Mouse (Mus musculus): ENCODE measurements around the gene Pdss2.

Gene Pdss2

DNA sequence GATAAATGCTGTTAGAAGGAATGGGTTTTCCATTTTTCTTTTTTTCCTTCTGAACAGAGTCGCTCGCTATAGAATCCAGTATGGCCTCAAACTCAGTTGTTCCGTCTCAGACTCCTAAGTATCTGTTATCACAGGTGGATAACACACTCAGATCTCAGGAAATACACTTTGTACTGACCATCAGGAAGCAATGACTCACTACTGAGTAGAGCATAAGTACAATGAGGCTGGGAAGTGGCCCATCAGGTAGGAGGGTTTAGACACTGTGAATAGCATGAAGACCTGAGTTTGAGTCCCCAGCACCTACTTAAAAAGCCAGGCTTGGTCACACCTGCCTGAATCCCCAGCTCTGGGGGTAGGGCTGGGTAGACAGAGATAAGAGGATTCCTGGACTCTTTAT is 227.4 kb downstream of the Pdss2 start:
- DNase-seq, result no peak

DNA sequence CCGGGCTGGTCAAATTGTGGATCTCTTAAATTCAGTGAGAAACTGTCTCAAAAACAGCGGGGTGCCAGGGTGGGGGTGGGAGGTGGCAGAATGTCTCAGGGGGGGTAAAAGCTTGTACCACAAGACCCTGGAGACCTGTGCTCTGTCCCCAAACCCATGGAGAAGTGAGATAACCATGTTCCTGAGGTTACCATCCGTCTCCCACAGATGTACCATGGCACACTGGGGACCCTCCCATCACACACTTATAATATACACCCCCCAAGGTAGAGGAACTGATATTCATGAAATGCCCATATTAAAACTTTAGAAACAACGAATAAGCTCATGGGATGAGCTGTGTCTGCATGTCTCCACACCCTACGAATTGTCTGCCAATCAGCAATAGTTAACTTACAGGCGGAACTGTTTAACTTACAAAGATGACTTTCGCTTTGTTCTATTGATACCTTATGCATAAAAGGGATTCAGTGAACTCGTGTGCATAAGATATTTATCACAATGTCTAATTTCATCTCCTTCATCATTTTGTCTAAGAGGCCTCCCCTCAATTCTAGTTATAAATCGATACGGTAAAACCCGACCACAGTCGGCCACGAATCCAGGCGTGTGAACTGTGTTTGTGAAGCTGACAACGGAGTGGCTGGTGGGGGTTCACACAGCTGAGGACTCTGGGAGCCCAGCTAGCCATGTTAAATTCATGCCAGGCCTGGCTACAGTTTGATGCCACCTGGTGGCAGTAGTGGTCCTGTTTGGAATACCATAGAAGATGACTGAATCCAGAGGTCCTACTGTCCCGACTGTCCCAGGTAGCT is 230.8 kb downstream of the Pdss2 start:
- peak; percentile 77 for DNase-seq

DNA sequence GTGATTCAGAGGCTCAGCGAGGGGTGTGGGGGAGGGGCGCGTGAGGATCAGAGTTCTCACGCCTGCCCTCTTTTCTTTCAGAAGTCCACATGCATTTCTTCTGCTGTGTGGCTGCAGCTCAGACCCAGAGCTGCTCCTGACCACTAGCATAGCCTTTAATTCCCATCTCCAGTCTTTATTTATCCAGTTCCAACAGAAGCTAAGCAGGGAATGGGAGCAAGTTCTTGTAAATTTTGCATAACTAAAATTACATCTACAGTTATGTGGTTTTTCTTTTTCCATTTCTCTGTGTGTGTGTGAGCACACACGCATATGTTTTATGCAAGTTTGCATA is 231.3 kb downstream of the Pdss2 start:
- DNase-seq, result no peak

DNA sequence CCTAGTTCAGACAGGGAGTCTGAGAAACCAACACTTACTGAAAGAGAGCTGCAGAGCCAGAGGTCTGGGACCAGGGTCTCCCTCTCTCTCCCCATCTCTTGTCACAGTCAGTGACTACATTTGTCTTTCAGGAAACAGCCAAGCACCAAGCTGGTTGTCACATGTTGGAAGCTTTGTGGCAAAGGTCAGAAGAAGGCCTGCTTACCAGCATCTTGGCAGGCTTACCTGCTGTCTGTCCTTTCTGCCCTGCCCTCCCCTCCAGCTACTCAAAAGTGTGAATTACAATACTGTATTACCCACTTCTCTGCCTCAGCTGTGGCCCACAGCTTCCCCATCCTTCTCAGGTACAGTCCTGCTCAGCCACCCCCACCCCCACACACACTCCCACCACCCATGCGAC is 232.9 kb downstream of the Pdss2 start:
- no peak for DNase-seq

DNA sequence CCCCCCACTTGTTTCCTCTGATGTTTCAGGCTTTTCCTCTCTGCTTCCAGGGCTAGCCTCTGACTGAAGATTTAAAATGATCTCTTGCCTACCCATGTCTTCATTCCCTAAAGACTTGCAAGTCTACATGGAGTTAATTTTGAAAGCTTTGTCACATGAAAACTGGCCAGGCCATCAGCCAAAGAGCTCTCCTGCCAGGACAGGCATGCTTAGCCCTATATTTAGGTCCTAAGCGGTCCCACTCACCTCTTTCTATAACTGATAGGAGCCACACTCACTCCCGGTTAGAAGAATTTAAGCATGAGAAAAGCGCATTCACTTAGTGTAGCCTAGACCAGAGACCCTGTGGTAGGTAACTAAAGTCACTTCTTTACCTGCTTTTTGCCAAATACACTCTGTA is 233.4 kb downstream of the Pdss2 start:
- DNase-seq, result no peak

DNA sequence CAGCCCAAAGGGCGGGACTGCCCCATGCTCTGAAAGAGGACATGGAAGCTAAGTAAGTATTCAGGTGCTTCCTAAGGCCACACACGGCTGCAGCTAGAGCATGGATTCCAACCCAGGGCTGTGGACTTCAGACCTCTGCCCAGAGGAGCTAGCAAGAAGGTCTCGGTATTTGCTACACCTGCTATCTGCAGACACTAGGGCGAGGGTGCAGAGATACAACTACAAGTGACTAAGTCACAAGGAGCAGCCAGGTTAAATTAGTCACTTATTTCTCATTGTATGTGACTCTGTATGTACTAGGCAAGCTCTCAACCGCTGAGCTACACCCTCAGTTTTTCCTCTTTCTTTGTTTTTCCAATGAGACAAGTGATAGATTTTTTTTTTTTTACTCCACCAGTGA is 241.5 kb downstream of the Pdss2 start:
- DNase-seq, result no peak

DNA sequence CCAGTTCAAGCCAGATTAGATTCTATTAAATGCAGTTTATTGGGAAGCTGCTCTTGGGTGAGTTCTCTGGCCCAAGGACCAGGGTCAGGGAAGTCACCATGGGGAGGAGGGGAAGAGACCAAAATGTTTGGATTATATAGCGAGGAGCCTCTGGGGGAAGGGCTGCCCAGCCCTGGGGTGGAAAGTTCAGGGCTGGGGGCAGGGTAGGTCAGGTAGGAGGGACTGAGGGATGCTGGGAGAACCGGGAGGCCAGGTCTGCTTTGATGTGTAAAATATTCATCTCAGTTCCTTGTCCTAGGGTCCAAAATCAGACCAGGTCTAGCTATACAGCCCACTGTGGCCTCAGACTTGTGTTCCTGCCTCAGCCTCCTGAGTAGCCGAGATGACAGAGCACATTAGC is 241.9 kb downstream of the Pdss2 start:
- no peak for DNase-seq

DNA sequence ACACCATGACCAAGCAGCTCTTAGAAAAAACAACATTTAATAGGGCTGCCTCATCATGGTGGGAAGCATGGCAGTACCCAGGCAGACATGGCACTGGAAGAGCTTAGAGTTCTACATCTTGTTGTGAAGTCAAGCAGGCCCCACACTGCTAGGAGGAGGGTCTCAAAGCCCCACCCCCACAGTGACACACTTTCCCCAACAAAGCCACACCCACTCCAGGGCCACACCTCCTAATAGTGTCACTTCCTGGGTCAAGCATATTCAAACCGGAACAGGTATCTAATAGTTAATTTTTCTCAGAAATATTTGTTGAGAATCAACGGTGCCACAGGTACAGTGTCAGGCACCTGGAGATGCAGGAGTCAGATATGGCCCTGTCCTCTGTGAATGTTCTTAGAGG is 244.9 kb downstream of the Pdss2 start:
- DNase-seq, result no peak

DNA sequence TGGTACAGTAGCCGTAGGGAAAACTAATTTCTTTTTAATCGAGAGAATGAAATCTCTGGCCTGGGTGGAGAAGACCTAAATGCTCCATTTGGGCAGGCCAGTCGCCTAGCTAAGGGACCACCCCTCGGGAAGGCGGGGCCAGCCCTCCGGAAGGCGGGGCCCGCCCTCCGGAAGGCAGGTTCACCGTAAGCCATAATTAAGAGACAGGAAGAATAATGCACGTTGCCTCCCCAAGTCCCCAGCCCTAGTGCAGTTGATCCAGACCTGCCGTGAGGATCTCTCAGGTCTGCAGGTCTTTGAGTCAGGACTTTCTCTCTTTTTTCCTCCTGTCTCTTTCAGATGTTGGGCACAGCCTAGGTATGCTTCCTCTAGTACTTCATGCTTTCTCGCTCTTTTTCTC is 246.4 kb downstream of the Pdss2 start:
- DNase-seq, result no peak

DNA sequence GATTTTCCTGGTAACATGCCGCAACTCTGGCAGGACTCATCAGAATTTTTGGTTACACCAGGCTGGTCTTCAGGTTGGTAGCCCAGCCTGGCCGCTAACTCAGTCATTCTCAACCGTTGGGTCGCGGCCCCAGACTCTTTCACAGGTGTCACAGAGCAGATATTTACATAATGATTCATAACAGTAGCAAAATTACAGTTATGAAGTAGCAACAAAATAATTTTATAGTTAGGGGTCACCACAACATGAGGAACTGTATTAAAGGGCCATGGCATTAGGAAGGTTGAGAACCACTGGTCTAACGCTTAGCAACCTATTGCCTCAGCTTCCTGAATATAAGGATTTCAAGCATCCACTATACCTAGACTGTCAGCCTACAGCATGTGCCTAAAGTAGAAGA is 247.0 kb downstream of the Pdss2 start:
- DNase-seq, result no peak

DNA sequence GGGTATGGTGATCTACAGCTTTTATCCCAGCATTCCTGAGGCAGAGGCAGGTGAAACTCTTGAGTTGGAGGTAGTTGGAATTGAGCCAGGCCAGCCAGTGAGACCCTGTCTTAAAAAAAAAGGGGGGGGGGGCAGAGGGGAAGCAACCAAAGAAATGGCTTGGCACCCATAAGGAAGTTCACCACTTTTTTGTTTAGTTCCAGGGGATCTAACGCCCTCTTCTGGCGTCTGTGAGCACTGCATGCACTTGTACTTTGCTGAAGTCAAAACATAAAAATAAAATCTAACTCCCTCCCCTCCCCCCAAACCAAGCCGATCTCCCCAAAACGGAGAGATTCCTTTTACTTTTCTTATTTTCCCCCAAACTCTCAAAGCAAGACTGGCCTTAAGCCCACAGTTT is 254.1 kb downstream of the Pdss2 start:
- no peak for DNase-seq

DNA sequence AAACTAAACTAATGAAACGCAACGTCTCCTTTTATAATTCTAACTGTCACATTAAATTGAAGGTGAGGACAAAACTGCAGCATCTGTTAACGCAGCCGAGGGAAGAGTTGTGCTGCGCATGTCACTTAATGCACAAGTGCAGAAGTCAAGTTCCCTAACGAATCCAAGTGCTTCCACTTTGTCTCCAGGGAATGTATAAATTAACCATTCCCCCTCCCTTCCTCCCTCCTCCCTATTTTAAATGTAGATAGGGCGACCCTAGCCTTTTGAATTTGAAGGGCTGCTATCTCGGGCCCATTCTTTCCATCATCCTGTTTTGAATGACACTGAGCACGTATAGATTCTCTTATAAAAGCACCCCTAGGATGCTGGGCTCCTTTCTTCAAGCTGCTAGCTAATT is 256.2 kb downstream of the Pdss2 start:
- no peak for DNase-seq

DNA sequence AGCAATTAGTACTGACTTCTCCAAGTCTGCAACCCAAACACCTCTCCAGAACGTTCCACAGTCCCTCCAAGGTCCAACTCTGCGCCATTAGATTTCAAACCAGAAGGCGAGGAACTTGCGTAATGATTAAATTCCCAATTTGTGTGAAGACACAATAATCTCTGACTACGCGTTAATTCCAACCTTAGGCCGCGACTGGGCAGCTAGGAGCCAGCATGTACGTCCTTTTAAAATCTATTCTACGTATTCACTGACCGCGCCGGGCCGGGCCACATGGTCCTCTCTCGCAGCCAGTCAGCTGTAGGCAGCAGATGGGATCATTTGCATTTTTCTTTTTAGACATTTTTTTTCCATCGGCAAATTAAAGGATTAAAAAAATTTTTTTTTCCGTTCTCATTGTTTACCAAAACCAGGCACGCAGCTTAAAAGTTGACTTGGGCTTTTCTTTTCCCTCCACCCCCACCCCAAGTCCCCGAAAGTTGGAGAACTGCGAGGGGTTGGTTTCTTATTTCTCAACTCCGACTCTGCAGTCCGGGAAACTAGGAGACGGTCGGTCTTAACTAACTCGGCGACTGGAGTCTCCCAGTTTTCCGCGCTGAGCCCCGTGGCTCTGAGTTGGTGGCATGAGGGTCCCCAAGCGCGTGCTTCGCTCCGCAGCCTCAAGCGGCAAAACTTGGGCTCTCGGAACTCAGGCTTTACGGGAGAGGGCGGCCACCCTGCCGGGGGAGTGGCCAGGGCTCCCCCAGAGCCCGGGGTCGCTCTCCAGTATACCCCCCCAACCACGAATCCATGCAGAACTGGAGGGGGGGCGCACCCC is 256.8 kb downstream of the Pdss2 start:
- peak; percentile 38 for DNase-seq

DNA sequence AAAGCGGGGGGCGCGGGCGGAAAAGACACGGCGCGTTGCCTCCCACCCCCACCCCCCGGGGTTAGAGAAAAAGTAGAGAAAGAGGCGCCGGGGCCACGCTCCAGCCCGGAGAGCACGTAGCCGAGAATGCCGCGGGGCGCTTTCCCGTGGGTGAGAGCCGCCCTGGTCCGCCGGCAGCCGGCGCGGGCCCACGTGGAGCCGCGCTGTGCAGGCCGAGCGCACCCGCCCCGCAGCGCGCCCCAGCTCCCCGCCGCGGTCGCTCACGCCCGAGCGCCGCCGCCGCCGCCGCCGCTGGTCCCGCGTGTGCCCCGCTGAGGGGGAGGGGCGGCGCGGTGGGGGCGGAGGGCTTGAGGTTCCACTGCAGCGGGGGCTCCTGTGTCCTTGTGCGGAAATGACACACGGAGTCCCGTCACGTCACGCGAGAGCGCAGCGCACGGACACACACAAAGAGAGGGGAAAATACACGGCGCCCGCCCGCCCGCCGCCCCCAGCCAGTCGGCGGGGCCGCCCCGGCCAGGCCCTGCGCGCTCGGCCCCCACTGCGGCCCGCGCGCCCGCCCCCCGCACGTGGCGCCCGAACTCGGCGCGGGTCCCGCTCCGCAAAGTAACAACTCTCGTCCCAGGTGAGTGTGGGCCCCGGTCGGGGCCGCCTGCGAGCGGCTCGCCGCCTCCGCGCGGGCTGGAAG is 257.6 kb downstream of the Pdss2 start, which contains the start of gene Bend3:
Bend3 (plus strand) TSS at position 81 of the 685 bp plus-strand sequence.
- DNase-seq, result peak; percentile 54

DNA sequence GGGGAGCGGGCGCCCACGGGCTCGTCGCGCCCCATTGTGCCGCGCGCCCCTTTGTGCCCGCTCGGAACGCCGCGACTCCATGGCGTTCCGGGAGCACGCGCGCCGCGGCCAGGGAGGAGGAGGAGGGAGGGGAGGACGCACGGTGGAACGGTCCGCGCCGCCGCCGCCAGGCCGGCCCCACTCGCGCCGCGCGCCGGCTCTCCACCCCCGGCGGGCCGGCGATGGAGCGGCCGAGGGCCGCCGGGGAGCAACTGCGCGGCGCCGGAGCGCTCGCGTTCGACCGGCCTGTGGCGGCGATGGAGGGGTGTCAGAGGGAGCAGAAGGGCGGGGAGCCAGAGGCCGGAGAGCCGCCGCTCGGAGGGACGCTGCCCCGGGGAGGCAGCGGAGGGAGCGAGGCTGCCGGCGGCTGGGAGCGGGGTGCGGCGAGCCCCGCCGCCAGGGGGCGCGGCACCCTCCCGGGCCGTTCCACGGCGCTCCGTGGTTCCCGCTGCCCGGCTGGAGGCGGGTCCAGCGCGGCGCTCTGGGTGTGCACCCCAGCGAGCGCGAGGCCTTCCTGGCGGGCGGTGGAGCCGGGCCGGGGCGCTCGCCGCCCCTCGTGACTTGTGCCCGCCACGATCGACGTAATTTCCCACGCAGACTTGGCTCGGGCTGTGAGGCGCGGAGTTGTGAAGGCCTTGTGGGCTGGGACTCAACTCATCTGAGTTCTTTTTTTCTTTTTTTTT is 258.3 kb downstream of the Pdss2 start:
- peak; percentile 89 for DNase-seq

DNA sequence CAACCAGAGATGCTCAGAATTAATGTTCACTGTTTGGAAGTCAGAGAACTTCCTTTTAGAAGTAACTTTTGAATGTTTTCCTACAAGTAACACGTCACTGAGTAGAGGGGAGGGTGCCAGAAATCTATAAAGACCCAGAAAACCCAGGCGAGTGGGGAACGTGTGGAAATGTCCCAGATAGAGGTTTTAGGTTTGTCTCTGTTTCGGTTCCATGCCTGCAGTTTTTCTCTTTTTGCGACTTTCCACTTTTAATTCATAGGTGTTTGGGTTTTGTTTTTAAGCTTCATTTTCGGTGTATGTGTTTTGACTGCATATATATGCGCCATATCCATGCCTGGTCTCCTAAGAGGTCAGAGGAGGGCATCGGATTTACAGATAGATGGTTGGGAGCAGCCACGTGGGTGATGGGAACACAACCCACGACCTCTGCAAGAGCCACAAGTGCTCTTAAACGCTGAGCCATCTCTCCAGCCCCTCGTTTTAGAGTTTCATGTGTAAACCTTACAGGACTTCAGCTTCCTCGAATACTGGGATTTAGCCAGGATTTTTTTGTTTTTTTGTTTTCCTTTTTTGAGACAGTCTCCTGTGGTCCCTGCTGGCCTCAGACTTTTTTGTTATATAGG is 259.1 kb downstream of the Pdss2 start:
- DNase-seq, result no peak

DNA sequence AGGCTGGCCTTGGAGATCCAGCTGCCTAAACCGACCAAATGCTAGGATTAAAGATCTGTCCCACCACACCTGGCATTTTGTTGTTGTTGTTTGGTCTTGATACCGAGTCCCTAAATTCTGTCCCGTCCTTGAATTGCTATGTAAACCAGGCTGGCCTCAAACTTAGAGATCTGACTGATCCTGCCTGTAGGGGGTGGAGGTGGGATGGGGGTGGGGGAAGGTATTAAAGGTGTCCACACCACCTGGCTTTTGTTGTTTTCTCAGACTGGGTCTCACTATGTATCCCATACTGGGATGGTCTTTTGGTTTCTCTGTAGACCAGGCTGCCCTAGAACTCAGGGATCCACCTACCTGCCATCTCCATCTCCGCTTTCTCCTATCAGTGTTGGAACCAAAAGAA is 259.9 kb downstream of the Pdss2 start:
- no peak for DNase-seq

DNA sequence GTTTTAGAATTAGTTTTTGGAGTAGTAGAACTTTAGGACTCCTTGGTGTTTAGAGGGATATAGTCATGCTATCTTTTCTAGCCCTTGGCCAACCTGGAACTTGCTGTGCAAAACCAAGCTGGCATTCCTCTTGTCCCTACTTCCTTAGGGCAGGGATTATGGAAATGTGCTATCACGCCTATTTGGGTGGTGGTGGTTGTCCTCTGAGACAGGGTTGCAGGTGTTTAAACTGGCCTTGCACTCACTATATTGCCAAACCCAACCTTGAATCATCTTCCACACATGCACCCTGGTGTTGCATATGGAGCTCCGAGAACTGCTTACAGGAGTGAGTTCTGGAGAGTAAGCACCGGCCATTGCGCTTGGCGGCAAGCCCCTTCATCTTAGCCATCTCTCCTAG is 260.7 kb downstream of the Pdss2 start:
- DNase-seq, result no peak

DNA sequence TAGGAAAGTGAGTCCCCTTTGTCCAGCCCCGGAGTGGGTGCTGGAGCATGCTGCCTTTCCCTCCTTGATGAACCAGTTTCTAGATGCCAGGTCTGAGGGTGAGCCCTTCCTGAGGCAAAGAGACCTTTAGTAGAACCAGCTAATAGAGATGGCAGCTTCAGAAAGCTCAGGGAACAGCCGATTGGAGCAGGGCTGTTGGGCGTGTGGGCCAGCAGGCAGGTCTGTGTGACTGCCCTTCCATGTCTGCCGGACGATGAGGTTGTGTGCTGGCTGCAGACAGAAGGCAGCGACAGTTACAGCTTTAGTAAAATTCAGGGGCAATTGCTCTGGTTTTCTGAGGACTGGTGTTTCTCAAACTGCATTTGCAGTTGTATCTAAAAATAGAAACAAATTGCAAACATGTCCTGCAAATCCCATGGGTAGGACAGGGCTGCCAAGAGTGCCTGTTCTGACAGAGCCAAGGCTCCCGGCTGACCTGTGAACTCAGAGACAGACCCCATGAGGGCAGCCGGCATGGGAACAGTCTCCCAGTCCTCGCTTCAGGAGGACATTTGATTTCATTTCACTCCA is 262.2 kb downstream of the Pdss2 start:
- no peak for DNase-seq

DNA sequence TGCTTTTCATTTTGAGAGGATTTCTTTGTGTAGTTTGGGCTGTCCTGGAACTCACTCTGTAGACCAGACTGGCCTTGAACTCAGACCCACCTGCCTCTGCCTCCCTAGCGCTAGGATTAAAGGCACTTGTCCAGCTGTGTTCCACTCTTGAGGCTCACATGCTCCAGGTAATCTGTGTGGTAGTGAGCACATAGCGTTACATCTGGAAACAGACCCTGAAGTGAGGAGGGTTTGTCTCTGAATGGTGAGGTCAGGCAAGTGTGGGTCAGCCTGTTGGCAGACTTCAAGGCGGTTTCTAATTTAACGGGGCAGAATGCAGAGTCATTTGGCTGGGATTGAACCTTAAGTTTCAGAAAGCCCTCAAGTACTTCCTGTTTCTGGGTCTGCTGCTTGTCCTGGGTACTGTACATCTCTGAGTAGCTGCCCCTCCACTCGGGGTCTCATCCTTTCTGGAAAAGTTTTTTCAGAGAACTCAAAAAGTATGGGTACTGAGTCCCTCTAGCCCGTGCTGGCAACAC is 264.5 kb downstream of the Pdss2 start:
- no peak for DNase-seq

DNA sequence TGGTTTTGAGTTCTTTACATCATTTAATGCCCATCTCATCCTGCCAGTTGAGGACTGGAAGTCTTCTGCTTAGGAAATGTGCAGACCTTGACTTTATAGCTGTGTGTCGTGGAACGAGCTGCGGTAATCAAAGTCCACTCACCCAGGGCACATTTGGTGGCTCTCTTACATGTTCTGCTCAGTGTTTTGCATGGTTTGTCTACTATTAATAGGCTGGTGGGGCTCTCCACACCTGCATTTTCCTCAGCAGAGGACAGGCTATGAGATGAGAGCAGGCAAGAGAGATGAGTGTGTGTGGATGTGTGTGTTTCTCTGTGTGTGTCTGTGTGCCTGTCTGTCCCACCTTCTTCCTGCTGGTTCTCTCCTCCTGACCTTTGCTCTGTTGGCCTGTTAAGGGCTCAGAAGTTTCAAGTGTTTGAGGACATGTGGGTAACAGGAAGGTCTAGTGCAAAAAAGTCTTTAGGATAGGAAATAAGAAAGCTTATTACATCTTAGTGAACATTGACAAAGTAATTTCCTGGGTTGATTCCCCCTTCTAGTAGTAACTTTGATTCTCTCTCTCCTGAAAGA is 266.2 kb downstream of the Pdss2 start:
- no peak for DNase-seq

DNA sequence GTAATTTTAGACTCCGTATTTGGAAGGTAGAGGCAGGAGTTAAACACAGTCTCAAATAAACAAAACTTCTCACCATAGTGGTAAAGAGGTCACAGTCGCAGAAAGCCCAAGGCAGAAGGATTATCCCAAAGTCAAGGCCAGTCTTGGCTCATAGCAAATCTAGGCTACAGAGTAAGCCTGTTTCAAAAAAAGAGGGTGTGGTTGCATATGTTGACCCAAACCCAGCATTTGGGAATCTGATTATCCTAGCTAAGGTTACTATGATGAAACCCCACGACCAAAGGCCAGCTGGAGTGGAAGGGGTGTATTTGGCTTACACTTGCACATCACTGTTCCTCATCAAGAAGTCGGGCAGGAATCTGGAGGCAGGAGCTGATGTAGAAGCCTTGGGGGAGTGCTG is 267.0 kb downstream of the Pdss2 start:
- DNase-seq, result no peak

Data from right cerebral cortex, postnatal 25 days (tissue).